Mouse (Mus musculus) midbrain, embryonic 11.5 days (tissue): Measurements from ENCODE around the gene Gm20696. TPM values are rescaled to one million over a fixed set of nuclear protein-coding genes. Genes with fewer than 3 reads are reported as not detected.

Experiments
- ATAC-seq: fragments of 200-750 bp; cut with Nextera tagmentation; 2 replicates; pipeline ENCODE4 v1.8.0; 2017; ENCODE audit warnings: moderate TSS enrichment, moderate library complexity; ENCODE audit not compliant: low FRiP score
- DNase-seq: peaks from one replicate; pipeline ENCODE4 v3.0.0; 2015; ENCODE audit warnings: low spot score; ENCODE audit errors: missing footprints
- H3K27ac ChIP-seq: fragments of 300-500 bp; sonication (generic); 2 replicates; pipeline ENCODE4 v1.5.1; 2014; ENCODE audit warnings: low read depth, low read length
- H3K27me3 ChIP-seq: fragments of 300-500 bp; sonication (generic); 2 replicates; pipeline ENCODE4 v1.6.1; 2014; ENCODE audit warnings: mild to moderate bottlenecking, low read length, moderate library complexity, mixed read lengths; ENCODE audit not compliant: control insufficient read depth, insufficient read depth
- H3K36me3 ChIP-seq: fragments of 300-500 bp; sonication (generic); 2 replicates; pipeline ENCODE4 v1.6.1; 2014; ENCODE audit warnings: mild to moderate bottlenecking, low read length, moderate library complexity, mixed read lengths; ENCODE audit not compliant: control insufficient read depth, insufficient read depth
- H3K4me1 ChIP-seq: fragments of 300-500 bp; sonication (generic); 2 replicates; pipeline ENCODE4 v1.6.1; 2014; ENCODE audit warnings: low read length; ENCODE audit not compliant: control insufficient read depth, insufficient read depth
- H3K4me2 ChIP-seq: fragments of 300-500 bp; sonication (generic); 2 replicates; pipeline ENCODE4 v1.6.1; 2014; ENCODE audit warnings: mild to moderate bottlenecking, moderate library complexity
- H3K4me3 ChIP-seq: fragments of 300-500 bp; sonication (generic); 2 replicates; pipeline ENCODE4 v1.5.1; 2014; ENCODE audit warnings: low read depth, low read length
- H3K9ac ChIP-seq: fragments of 300-500 bp; sonication (generic); 2 replicates; pipeline ENCODE4 v1.6.1; 2014; ENCODE audit warnings: low read length
- H3K9me3 ChIP-seq: fragments of 300-500 bp; sonication (generic); 2 replicates; pipeline ENCODE4 v1.6.1; 2016; ENCODE audit warnings: low read length; ENCODE audit not compliant: control insufficient read depth
- WGBS: fragments of 180-500 bp; shearing (Covaris S2); extraction: QIAGEN DNeasy Blood & Tissue Kit; methylation state at CpG from one replicate; pipeline ENCODE4 v1.1.7; 2014; 5-methylcytosine and 5-hydroxymethylcytosine counted together
- polyA plus RNA-seq: library from polyadenylated mRNA; unstranded; fragments of >200 nt; fragmentation: Nextera tagmentation; extraction: Ambion mirVana; gene quantifications from 2 replicates; pipeline ENCODE4 v1.2.1, GENCODE M21; 2014

Gene Gm20696
- polyA plus RNA-seq, 1 experiment from 2014 or later, result 3.4 TPM

- Histone ChIP-seq H3K4me1 (0 out of 2 replicates have a peak, but pooled peaks cover 3% of the 10 kb centered on the region), H3K27ac (no peak overlapping the region), H3K27me3 (no peaks in the 10 kb centered on the region), H3K4me2 (no peak overlapping the region), H3K9ac (no peak overlapping the region), H3K36me3 (no peaks in the 10 kb centered on the region), H3K9me3 (no peaks in the 10 kb centered on the region), H3K4me3 (no peak overlapping the region)
- DNase-seq, result peak; percentile 73
- WGBS, result 91% methylated on average over 32 of the region's 32 CpGs
- ATAC-seq, result no peak
These were observed 34.2 kb downstream of the Gm20696 start for GRCm38 (mm10) chr6:99632121-99632980.

- no peak overlapping the region for H3K4me3 ChIP-seq
- H3K27ac ChIP-seq, result no peak overlapping the region
- ATAC-seq, result no peak
- no peak overlapping the region for H3K9ac ChIP-seq
- DNase-seq, result peak; percentile 17
- H3K27me3 ChIP-seq, result no peaks in the 10 kb centered on the region
- no peaks in the 10 kb centered on the region for H3K36me3 ChIP-seq
- H3K9me3 ChIP-seq, result no peaks in the 10 kb centered on the region
- 0 out of 2 replicates have a peak, but pooled peaks cover 3% of the 10 kb centered on the region for H3K4me1 ChIP-seq
- no peak overlapping the region for H3K4me2 ChIP-seq
- 94% methylated on average over 5 of the region's 5 CpGs for WGBS
These were observed 35.0 kb downstream of the Gm20696 start for GRCm38 (mm10) chr6:99631637-99632036.

GRCm38 (mm10) chr6:99629726-99630458 lies 36.7 kb downstream of the Gm20696 start:
- 82% methylated on average over 8 of the region's 8 CpGs for WGBS
- Histone ChIP-seq H3K4me2 (no peak overlapping the region), H3K27me3 (no peaks in the 10 kb centered on the region), H3K27ac (no peak overlapping the region), H3K36me3 (no peaks in the 10 kb centered on the region), H3K4me3 (no peak overlapping the region), H3K4me1 (peaks cover 15% of the 10 kb centered on the region), H3K9ac (no peak overlapping the region), H3K9me3 (no peaks in the 10 kb centered on the region)
- ATAC-seq (no peak), DNase-seq (no peak)

- H3K4me2 ChIP-seq, result no peak overlapping the region
- no peaks in the 10 kb centered on the region for H3K36me3 ChIP-seq
- H3K27me3 ChIP-seq, result no peaks in the 10 kb centered on the region
- peaks cover 23% of the 10 kb centered on the region for H3K4me1 ChIP-seq
- no peak overlapping the region for H3K4me3 ChIP-seq
- no peak for DNase-seq
- no peak for ATAC-seq
- H3K9ac ChIP-seq, result no peak overlapping the region
- 62% methylated on average over 2 of the region's 2 CpGs for WGBS
- H3K9me3 ChIP-seq, result no peaks in the 10 kb centered on the region
- no peak overlapping the region for H3K27ac ChIP-seq
These were observed 40.2 kb downstream of the Gm20696 start for GRCm38 (mm10) chr6:99626347-99626746.

GRCm38 (mm10) chr6:99625803-99626202 lies 40.8 kb downstream of the Gm20696 start:
- no peak overlapping the region for H3K4me3 ChIP-seq
- ATAC-seq, result 0 out of 2 replicates have a peak, but pooled peaks have one; percentile 6

GRCm38 (mm10) chr6:99625306-99625705 lies 41.3 kb downstream of the Gm20696 start:
- ATAC-seq (no peak), DNase-seq (no peak)
- H3K4me3 ChIP-seq, result no peak overlapping the region
- WGBS, result 34% methylated on average over 7 of the region's 7 CpGs
- H3K4me2 ChIP-seq, result no peak overlapping the region
- H3K4me1 ChIP-seq, result peaks cover 23% of the 10 kb centered on the region
- no peaks in the 10 kb centered on the region for H3K27me3 ChIP-seq
- no peaks in the 10 kb centered on the region for H3K36me3 ChIP-seq
- no peak overlapping the region for H3K9ac ChIP-seq
- H3K27ac ChIP-seq, result no peak overlapping the region
- H3K9me3 ChIP-seq, result no peaks in the 10 kb centered on the region

More at GRCm38 (mm10) chr6:99625803-99626202, 40.8 kb downstream of the Gm20696 start:
- Histone ChIP-seq H3K4me2 (no peak overlapping the region), H3K4me1 (peaks cover 23% of the 10 kb centered on the region), H3K27ac (no peak overlapping the region; the same call in 1 of the 2 replicates), H3K9ac (no peak overlapping the region; the same call in 1 of the 2 replicates), H3K9me3 (no peaks in the 10 kb centered on the region), H3K27me3 (no peaks in the 10 kb centered on the region), H3K36me3 (no peaks in the 10 kb centered on the region)
- peak; percentile 91 for DNase-seq
- WGBS, result 27% methylated on average over 7 of the region's 7 CpGs

DNA sequence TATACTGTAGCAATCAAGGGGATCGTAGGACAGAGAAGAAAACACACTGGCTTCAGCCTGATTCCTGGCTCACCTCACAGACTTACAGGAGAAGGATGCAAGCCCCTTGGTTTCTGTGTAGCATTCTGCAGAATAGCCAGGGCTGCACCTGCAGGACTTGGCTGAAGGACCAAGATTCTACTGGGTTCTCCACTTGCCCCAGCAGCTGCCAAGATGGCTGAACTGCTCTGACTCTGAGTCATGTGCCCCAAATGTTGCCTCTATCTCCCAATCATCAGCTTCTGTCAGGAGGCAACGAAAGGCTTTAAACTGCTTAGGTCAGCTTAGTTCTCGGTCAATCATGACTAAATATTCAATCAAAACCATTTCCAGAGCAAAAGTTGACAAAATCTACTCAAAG lies 42.1 kb downstream of the Gm20696 start:
- 88% methylated on average over 3 of the region's 3 CpGs for WGBS
- Histone ChIP-seq H3K27ac (no peak overlapping the region), H3K4me2 (no peak overlapping the region), H3K4me3 (no peak overlapping the region), H3K9ac (no peak overlapping the region), H3K9me3 (no peaks in the 10 kb centered on the region), H3K4me1 (peaks cover 23% of the 10 kb centered on the region), H3K36me3 (no peaks in the 10 kb centered on the region), H3K27me3 (no peaks in the 10 kb centered on the region)
- ATAC-seq (no peak), DNase-seq (no peak)

DNA sequence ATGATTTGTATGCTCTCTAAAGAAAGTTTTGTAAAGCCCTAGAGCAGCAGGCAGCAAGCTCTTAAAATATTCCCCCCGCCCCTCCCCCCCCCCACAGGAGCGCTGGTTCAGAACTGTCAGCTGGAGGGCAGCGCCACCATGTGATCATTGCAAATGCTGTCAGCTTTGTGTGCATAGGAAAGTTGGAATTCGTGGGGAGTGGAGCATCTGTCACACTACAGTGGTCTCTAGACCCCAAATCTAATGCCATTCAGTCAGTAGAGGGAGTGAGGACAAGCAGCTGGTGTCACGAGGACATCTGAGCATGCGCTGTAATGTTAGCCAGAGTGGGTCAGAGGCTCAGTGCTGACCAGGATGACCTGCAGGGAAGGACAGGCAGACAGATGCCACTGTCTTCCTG lies 43.0 kb downstream of the Gm20696 start:
- no peak overlapping the region for H3K27ac ChIP-seq
- WGBS, result 7% methylated on average over 6 of the region's 6 CpGs

GRCm38 (mm10) chr6:99621167-99621566 lies 45.4 kb downstream of the Gm20696 start:
- H3K9me3 ChIP-seq, result no peaks in the 10 kb centered on the region
- no peak overlapping the region for H3K4me2 ChIP-seq
- no peak overlapping the region for H3K27ac ChIP-seq
- ATAC-seq (no peak), DNase-seq (no peak)
- no peaks in the 10 kb centered on the region for H3K36me3 ChIP-seq
- no peak overlapping the region for H3K9ac ChIP-seq
- H3K4me1 ChIP-seq, result peaks cover 21% of the 10 kb centered on the region
- no peak overlapping the region for H3K4me3 ChIP-seq
- no peaks in the 10 kb centered on the region for H3K27me3 ChIP-seq
- WGBS, result 80% methylated on average over 4 of the region's 4 CpGs

More for the DNA sequence above, 43.0 kb downstream of the Gm20696 start:
- no peak overlapping the region for H3K4me3 ChIP-seq
- no peaks in the 10 kb centered on the region for H3K36me3 ChIP-seq
- H3K9ac ChIP-seq, result no peak overlapping the region
- H3K27me3 ChIP-seq, result no peaks in the 10 kb centered on the region
- H3K4me2 ChIP-seq, result no peak overlapping the region
- H3K9me3 ChIP-seq, result no peaks in the 10 kb centered on the region
- DNase-seq (peak; percentile 93), ATAC-seq (peak; percentile 77)
- H3K4me1 ChIP-seq, result peaks cover 23% of the 10 kb centered on the region
